Mouse (Mus musculus) erythroblast, embryonic 14.5 days (primary cell): ENCODE results near the gene Lrrc25.

Experiments
- GATA1 ChIP-seq: IDR thresholded peaks from 2 replicates; pipeline ENCODE4 v1.6.1; 2012; ENCODE audit warnings: low read length, inconsistent platforms, mixed read lengths
- TAL1 ChIP-seq: IDR thresholded peaks from 3 replicates; pipeline ENCODE4 v1.6.1; 2012; ENCODE audit warnings: low read length, inconsistent platforms, mixed read lengths

DNA sequence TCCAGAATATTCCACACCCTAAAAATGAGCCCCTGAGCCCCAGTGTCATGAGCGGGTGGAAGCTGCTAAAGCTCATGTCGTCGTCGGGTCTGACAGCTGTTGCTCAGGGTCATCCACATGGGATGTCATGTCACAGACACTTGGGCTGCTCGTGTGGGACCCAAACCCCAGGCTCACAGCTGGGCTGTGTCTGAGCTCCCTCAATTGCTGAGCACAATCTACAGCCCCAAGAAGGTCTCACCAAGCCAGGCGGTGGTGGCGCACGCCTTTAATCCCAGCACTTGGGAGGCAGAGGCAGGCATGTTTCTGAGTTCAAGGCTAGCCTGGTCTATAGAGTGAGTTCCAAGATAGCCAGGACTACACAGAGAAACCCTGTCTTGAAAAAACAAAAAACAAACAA is 674 bp upstream of the Lrrc25 start:
- TF ChIP-seq GATA1 (no peak), TAL1 (no peak)
